Mouse (Mus musculus): Measurements from ENCODE around the gene Olfr77.

- TF ChIP-seq EP300 (IDR thresholded peaks at IDR 0.05; ENCODE audit: insufficient read depth, low read depth, low read length) (no peak), CTCF (IDR thresholded peaks at IDR 0.05; ENCODE audit: low read depth, low read length) (no peak), POLR2A (IDR thresholded peaks at IDR 0.05; ENCODE audit: insufficient read depth, low read length) (no peak)
Measured at GRCm38 (mm10) chr9:19911170-19911569, 5.5 kb upstream of the Olfr77 start.
